Mouse (Mus musculus): ENCODE data around the gene Gpc6.
A peak's percentile ranks its signal among the peaks of the same experiment; 100 is the strongest.

Gene Gpc6

DNA sequence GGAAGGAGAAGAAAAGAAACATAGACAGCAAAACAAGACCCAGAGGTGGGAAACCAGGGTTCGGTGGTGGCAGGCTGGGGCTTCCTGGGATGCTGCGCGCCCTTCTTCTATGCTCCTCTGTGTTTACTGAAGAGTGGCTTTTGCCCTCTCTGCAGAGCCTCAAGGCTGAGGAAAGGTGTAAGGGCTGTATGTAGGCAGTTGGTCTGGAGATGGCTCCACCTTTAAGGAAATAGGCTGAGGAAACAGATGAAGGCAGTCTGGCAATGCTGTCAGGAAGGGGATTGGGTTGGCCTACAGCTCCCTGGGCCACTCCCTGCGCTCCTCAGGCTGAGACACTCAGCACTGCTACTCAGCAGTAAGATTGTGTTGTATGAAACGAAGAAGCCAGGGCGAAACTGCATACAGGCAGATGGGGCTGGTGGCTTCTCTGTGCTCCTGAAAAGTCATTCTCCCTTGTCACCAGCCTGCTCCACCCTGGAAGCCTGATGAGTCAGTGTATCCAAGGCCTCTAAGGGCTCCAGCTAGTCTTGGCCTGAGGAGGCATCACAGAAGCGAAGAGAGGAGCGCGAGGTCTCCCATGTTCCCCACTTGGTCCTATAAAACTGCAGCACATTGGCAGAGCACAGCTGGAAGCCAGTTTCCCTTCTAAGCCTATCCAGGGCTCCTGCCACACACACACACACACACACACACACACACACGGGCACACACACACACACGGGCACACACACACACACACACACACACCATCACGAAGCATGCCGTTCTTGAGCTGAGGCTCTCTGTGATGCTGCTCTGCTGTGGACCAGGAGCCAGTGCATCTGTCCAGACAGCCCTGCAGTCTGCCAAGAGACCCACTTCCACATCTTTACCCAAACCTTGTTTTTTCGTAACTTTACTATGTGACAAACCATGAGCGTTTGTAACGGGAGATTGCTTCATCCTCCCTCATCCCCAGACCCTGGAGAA lies 1006.0 kb downstream of the Gpc6 start:
- DNase-seq (ENCODE audit: low read depth), result no peak

- DNase-seq (ENCODE audit: low read depth), result no peak
Observed at GRCm38 (mm10) chr14:117932163-117932851, 1007.2 kb downstream of the Gpc6 start.

DNA sequence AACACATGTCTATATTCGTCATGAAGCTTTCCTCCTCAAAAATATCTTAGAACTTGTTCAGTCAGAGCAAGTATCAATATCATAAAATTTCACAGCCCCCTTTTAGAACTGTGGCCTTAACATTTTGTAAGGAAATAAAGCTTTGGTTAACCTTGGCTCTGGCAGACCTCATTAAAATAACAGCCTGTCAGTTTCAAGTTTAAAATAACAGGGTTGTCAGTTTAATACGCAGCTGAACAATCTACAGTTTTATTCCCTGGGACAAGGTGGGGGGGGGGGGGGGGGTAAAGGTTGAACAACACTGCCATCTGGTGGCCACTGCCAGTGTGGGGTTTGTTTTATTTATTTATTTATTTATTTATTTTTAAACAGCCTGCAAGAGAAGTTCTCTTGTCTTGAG lies 1013.4 kb downstream of the Gpc6 start:
- DNase-seq (ENCODE audit: low read depth), result peak; percentile 22

DNA sequence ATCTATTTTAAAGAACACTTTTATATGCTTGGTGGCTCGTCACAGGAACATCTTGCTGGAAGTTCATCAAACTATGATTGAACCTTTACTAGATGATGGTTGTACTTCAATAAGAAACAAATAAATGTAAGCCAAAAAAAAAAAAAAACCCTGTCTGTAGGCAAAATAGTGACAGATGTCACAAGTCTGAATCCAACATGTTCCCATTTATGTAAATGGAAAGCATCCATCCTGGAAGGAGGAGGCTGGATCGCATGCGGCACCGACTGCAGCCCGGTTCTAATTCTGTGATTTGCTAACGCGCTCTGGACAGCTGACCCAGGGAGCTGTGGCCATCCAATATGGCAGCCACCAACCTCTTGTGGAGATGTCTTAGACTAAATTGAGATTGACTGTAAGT lies 1014.4 kb downstream of the Gpc6 start:
- no peak for DNase-seq (ENCODE audit: low read depth)

- no peak for DNase-seq (ENCODE audit: low read depth)
Observed at GRCm38 (mm10) chr14:117945920-117946503, 1020.9 kb downstream of the Gpc6 start.

DNA sequence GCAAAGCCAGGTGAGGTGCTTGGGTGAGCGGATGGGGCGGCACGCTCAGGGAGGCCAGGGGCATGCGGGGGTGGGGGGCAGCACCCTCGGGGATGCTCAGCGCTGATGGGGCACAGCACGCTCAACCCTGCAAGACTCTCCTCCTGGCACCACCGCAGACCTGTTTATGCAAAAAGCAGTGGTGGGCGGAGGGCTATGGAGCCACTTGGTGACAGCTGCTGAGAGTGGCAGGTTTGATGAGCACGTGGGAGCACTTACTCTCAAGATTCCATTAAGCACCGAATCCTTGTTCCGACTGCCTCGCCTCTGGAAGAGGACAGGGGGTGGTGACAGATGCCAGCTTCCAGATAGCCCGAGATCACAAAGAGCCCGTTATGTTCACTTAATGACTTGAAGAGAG lies 1026.2 kb downstream of the Gpc6 start:
- DNase-seq (ENCODE audit: low read depth), result no peak

DNA sequence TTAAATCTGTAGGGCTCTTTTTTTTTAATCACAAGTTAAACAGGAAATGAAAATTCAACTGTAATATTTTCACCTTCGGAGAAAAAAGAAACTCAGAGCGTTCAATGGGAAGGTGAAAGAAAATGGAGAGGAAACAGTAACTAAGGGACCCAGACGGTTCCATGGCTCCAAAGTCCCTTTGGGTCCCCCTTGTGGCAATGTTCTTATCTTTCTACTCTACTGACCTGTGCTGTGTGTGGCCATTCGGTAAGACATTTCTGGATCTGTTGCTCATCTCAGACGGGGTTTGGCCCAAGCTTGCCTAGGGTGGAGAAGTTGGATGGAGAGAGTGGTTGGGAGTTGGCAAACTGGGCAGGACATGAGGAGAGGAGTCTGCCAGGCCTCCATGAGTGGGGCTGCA lies 1026.6 kb downstream of the Gpc6 start:
- DNase-seq (ENCODE audit: low read depth), result no peak

DNA sequence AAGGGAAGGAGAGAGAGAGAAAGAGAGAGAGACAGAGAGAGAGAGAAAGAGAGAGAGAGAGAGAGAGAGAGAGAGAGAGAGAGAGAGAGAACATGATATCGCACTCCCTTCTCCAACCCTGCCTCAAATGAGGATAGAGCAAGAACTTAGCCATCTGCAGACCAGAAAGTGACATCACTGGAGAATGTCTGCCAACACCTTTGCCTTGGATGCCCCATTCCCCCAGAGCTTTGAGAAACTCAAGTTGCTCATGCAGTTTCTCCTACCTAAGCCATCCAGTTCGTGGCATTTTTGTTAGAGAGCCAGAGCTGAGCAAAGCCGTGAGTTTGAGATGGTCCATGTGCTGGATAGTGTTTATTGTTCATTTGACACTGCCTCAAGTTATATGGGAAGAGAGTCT lies 1030.9 kb downstream of the Gpc6 start:
- DNase-seq (ENCODE audit: low read depth), result no peak

GRCm38 (mm10) chr14:117958389-117958788 lies 1033.3 kb downstream of the Gpc6 start:
- DNase-seq (ENCODE audit: low read depth), result no peak

- no peak for DNase-seq (ENCODE audit: low read depth)
Observed at GRCm38 (mm10) chr14:117961267-117961666, 1036.2 kb downstream of the Gpc6 start.

DNA sequence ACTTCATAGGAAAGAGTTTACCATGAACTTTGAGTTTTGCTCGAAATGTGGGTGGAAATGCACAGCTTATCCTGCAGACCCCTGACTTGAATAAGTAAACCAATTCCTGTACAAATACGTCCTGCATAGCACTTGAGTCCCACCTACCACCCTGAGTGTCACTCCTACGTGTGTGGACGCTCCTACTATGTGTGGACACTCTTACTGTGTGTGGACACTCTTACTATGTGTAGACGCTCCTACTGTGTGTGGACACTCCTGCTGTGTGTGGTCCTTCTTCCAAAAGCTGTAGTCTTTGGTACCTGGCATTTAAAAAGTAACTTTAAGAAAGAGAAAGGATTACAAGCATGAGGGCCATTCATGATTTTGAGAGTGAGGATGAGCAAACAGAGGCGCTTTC lies 1036.7 kb downstream of the Gpc6 start:
- no peak for DNase-seq (ENCODE audit: low read depth)

GRCm38 (mm10) chr14:117962453-117962852 lies 1037.3 kb downstream of the Gpc6 start:
- no peak for DNase-seq (ENCODE audit: low read depth)

GRCm38 (mm10) chr14:117972576-117972975 lies 1047.5 kb downstream of the Gpc6 start:
- no peak for DNase-seq (ENCODE audit: low read depth)

- no peak for DNase-seq (ENCODE audit: low read depth)
Observed at GRCm38 (mm10) chr14:117981532-117981931, 1056.4 kb downstream of the Gpc6 start.

DNA sequence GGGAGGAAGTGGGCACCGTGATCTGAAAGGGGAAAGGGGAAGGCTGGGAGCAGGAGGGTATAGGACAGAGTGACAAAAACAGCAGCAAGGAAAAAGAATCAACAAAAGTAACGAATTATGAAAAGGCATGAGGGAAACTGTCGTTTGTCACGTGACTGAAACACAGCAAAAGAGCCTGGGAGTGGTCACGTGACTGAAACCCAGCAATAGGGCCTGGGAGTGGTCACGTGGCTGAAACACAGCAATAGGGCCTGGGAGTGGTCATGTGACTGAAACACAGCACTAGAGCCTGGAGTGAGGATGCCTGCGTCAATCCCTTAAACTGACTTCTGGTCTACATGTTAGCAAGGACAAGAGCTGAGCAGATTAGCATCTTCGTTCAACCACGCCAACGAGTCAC lies 1063.3 kb downstream of the Gpc6 start:
- DNase-seq (ENCODE audit: low read depth), result no peak

- no peak for DNase-seq (ENCODE audit: low read depth)
Observed at GRCm38 (mm10) chr14:117990203-117990602, 1065.1 kb downstream of the Gpc6 start.

DNA sequence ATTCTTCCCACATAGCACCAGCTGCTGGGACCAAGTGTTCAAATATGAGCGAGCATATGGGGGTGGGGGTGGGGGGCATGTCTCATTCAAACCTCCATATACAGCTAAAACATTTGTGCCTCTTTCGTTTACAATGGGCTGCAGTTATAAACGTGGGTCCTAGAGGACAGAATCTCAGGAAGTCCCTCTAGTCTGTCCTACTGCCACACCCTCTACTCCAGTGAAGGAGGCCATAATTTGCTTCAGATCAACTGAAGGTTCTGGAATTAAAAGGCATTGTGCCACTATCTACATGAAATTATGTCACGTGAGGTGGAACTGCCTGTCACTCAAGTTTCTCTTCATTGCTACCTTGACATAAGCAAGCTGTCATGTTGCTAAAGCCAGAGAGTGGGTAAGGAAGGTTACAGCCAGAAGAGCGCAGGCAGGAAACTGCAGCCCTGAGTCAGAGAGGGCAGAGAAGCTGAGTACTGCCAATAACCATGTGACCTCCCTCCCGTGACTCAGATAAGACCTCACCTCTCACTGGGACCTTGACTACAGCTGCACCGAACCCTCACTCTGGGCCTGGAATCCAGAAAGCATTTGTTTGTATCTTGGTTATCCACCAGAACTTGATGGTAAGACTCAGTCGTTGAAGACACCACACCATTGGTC lies 1067.6 kb downstream of the Gpc6 start:
- DNase-seq (ENCODE audit: low read depth), result no peak

DNA sequence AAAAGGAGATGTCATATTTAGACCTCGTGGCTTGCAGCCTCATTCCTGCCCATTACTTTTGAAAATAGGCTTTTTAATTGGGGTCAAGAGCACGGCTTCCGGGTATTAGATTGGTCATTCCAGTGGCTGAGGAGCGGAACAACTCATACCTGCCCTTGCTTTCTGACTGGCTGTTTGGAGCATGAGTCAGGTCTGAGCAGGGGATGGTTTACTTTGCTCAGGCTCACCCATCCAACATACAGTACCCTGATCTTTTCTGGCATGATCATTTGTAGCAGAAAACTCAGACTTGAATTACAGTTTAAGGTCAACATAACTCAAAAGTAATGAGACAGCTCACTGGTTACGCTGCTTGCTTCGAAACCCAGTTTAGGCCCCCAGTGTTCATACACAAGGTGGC lies 1068.7 kb downstream of the Gpc6 start:
- DNase-seq (ENCODE audit: low read depth), result no peak

DNA sequence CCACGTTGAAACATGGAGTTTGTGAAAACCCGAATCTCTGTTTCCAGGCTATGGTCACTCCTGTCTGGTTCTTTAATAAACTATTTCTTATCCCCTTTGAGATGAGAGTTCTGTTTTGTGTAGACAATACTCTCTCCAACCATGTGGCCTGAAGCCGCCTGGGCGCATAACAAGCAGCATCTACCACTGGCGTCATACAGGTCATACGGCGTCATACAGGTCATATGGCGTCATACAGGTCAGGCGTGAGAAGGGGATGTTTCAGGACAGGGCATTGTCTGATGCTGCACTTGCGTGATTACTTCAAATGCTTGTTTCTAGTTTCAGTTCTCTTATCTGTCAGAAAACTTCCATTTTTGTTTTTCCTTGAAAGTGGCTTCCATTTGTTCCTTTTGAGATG lies 1079.3 kb downstream of the Gpc6 start:
- DNase-seq (ENCODE audit: low read depth), result no peak

- peak; percentile 3 for DNase-seq (ENCODE audit: low read depth)
Observed at GRCm38 (mm10) chr14:118005697-118006096, 1080.6 kb downstream of the Gpc6 start.

- DNase-seq (ENCODE audit: low read depth), result no peak
Observed at GRCm38 (mm10) chr14:118009541-118009940, 1084.4 kb downstream of the Gpc6 start.

GRCm38 (mm10) chr14:118013237-118013636 lies 1088.1 kb downstream of the Gpc6 start:
- DNase-seq (ENCODE audit: low read depth), result no peak
